Mouse (Mus musculus) cortical plate, adult 2 months (tissue): ENCODE measurements around the gene Itga11. TPM values are rescaled to one million over a fixed set of nuclear protein-coding genes. Genes with fewer than 3 reads are reported as not detected.
"Not testable (repeated sequence)": the region's sequence is repeated elsewhere in the genome, so short reads cannot be mapped to it uniquely, and the experiment has no call there.

Source experiments
- H3K27ac ChIP-seq: fragments of 200-500 bp; 2 replicates; pipeline ENCODE4 v1.5.1; 2012; ENCODE audit warnings: low read length, control low read depth, inconsistent platforms; ENCODE audit not compliant: insufficient read depth
- H3K4me1 ChIP-seq: fragments of 200-500 bp; 2 replicates; pipeline ENCODE4 v1.6.1; 2011; ENCODE audit warnings: low read length; ENCODE audit not compliant: control insufficient read depth, insufficient read depth
- H3K4me3 ChIP-seq: fragments of 200-500 bp; 2 replicates; pipeline ENCODE4 v1.5.1; 2011; ENCODE audit warnings: mild to moderate bottlenecking, low read length, control low read depth; ENCODE audit not compliant: insufficient read depth
- CTCF ChIP-seq: fragments of 200-500 bp; IDR thresholded peaks from 2 replicates; pipeline ENCODE4 v1.5.1; 2011; ENCODE audit warnings: mild to moderate bottlenecking, control low read depth, low read length; ENCODE audit not compliant: insufficient read depth; ENCODE audit errors: extremely low read depth
- POLR2A ChIP-seq: fragments of 200-500 bp; IDR thresholded peaks from 2 replicates; pipeline ENCODE4 v1.6.1; 2011; ENCODE audit warnings: mild to moderate bottlenecking, low read length, control low read depth; ENCODE audit not compliant: insufficient read depth; ENCODE audit errors: extremely low read depth
- polyA plus RNA-seq: library from polyadenylated mRNA; depleted of rRNA; stranded (reverse); fragments of >200 nt; gene quantifications from 2 replicates; pipeline ENCODE4 v1.2.3, GENCODE M21; 2012

The Itga11 gene
- polyA plus RNA-seq, 1 experiment = 0.67 TPM

GRCm38 (mm10) chr9:62816323-62817098 lies 138.9 kb downstream of the Itga11 start:
- Histone ChIP-seq H3K4me3 (no peak overlapping the region), H3K27ac (no peak overlapping the region), H3K4me1 (peaks cover 8% of the 10 kb centered on the region; the same call in 1 of the 2 replicates)
- TF ChIP-seq CTCF = no peak
- no peak for TF ChIP-seq POLR2A

GRCm38 (mm10) chr9:62817099-62817571 lies 139.5 kb downstream of the Itga11 start:
- Histone ChIP-seq H3K4me1 (peaks cover 8% of the 10 kb centered on the region; the same call in 1 of the 2 replicates), H3K27ac (no peak overlapping the region), H3K4me3 (no peak overlapping the region)
- no peak for TF ChIP-seq CTCF
- TF ChIP-seq POLR2A = no peak

- 0 out of 2 replicates have a peak, but pooled peaks cover 3% of the 10 kb centered on the region for H3K4me1 ChIP-seq
- no peak overlapping the region for H3K4me3 ChIP-seq
- TF ChIP-seq POLR2A (no peak), CTCF (no peak)
- no peak overlapping the region for H3K27ac ChIP-seq
These were observed 140.4 kb downstream of the Itga11 start for GRCm38 (mm10) chr9:62817828-62818614.

GRCm38 (mm10) chr9:62819494-62819893 lies 141.9 kb downstream of the Itga11 start:
- Histone ChIP-seq H3K4me1 (0 out of 2 replicates have a peak, but pooled peaks cover 3% of the 10 kb centered on the region), H3K4me3 (no peak overlapping the region), H3K27ac (no peak overlapping the region)
- no peak for TF ChIP-seq POLR2A
- no peak for TF ChIP-seq CTCF

GRCm38 (mm10) chr9:62819910-62820309 lies 142.3 kb downstream of the Itga11 start:
- not testable (repeated sequence) for H3K4me1 ChIP-seq, H3K4me3 ChIP-seq

GRCm38 (mm10) chr9:62820829-62821228 lies 143.2 kb downstream of the Itga11 start:
- Histone ChIP-seq H3K27ac (no peak overlapping the region), H3K4me1 (0 out of 2 replicates have a peak, but pooled peaks cover 3% of the 10 kb centered on the region), H3K4me3 (no peak overlapping the region)
- TF ChIP-seq POLR2A (no peak), CTCF (no peak)

More at GRCm38 (mm10) chr9:62819910-62820309, 142.3 kb downstream of the Itga11 start:
- not testable (repeated sequence) for H3K27ac ChIP-seq

GRCm38 (mm10) chr9:62821811-62822210 lies 144.2 kb downstream of the Itga11 start:
- no peak overlapping the region for H3K27ac ChIP-seq
- H3K4me3 ChIP-seq = no peak overlapping the region
- H3K4me1 ChIP-seq = 0 out of 2 replicates have a peak, but pooled peaks cover 3% of the 10 kb centered on the region
- TF ChIP-seq POLR2A = no peak
- TF ChIP-seq CTCF = no peak

GRCm38 (mm10) chr9:62825791-62826393 lies 148.3 kb downstream of the Itga11 start:
- no peaks in the 10 kb centered on the region for H3K4me1 ChIP-seq
- TF ChIP-seq POLR2A (no peak), CTCF (no peak)
- H3K4me3 ChIP-seq = no peak overlapping the region
- H3K27ac ChIP-seq = no peak overlapping the region

- H3K27ac ChIP-seq = no peak overlapping the region
- TF ChIP-seq CTCF (no peak), POLR2A (no peak)
- no peaks in the 10 kb centered on the region for H3K4me1 ChIP-seq
- no peak overlapping the region for H3K4me3 ChIP-seq
These were observed 148.8 kb downstream of the Itga11 start for GRCm38 (mm10) chr9:62826456-62826855.
